Mouse (Mus musculus) myocyte (in vitro differentiated cells): ENCODE measurements at regions not wholly inside any gene's neighbourhood (a gene's known extent, or its start where the extent isn't known, plus 50 kb on each side); places are given as distances from the start of the nearest gene placed in this dataset.

ENCODE experiments used
- H3K27me3 ChIP-seq: one replicate; pipeline ENCODE4 v1.6.1; 2011; ENCODE audit not compliant: control insufficient read depth, insufficient read depth, insufficient read length
- H3K36me3 ChIP-seq: one replicate; pipeline ENCODE4 v1.6.1; 2011; ENCODE audit not compliant: control insufficient read depth, insufficient read depth
- H3K4me2 ChIP-seq: one replicate; pipeline ENCODE4 v1.6.1; 2011; ENCODE audit warnings: low read depth, control low read depth
- H3K4me3 ChIP-seq: one replicate; pipeline ENCODE4 v1.5.1; 2011; ENCODE audit warnings: mild to moderate bottlenecking, control low read depth, moderate library complexity
- H3K79me2 ChIP-seq: one replicate; pipeline ENCODE4 v1.6.1; 2011; ENCODE audit not compliant: control insufficient read depth, insufficient read depth
- H3ac ChIP-seq: one replicate; pipeline ENCODE4 v1.6.1; 2011; ENCODE audit not compliant: control insufficient read depth, insufficient read length
- CEBPB ChIP-seq: IDR thresholded peaks from 2 replicates; pipeline ENCODE4 v1.6.1; 2011; ENCODE audit warnings: mild to moderate bottlenecking, moderate library complexity; ENCODE audit not compliant: poor library complexity, insufficient read depth, severe bottlenecking
- E2F4 ChIP-seq: IDR thresholded peaks from one replicate; pipeline ENCODE4 v1.6.1; 2011; ENCODE audit warnings: mild to moderate bottlenecking, control low read depth, moderate library complexity; ENCODE audit not compliant: insufficient read depth
- MAX ChIP-seq: IDR thresholded peaks from one replicate; pipeline ENCODE4 v1.6.1; 2011; ENCODE audit warnings: low read depth, mild to moderate bottlenecking, control low read depth
- MYOD1 ChIP-seq, 3 experiments: IDR thresholded peaks; one replicate each; pipeline ENCODE4 v1.6.1; 2011; ENCODE audit warnings: control low read depth in 2 of 3, low read depth in 2 of 3, mild to moderate bottlenecking in 2 of 3, moderate library complexity in 1 of 3; ENCODE audit not compliant: insufficient read length in 2 of 3, control insufficient read depth in 1 of 3
- MYOG ChIP-seq, 3 experiments: IDR thresholded peaks; one replicate each; pipeline ENCODE4 v1.6.1; 2011; ENCODE audit warnings: control low read depth in 2 of 3, low read depth in 2 of 3, mild to moderate bottlenecking in 2 of 3; ENCODE audit not compliant: insufficient read length in 2 of 3, control insufficient read depth in 1 of 3, insufficient read depth in 1 of 3
- POLR2A ChIP-seq: IDR thresholded peaks from one replicate; pipeline ENCODE4 v1.6.1; 2011; ENCODE audit warnings: low read depth, mild to moderate bottlenecking, control low read depth, moderate library complexity; ENCODE audit not compliant: insufficient read length
- POLR2AphosphoS2 ChIP-seq: IDR thresholded peaks from one replicate; pipeline ENCODE4 v1.6.1; 2011; ENCODE audit warnings: low read depth, control low read depth; ENCODE audit not compliant: insufficient read length
- REST ChIP-seq: IDR thresholded peaks from one replicate; pipeline ENCODE4 v1.6.1; 2011; ENCODE audit warnings: mild to moderate bottlenecking, control low read depth, moderate library complexity; ENCODE audit not compliant: insufficient read depth, insufficient read length
- SRF ChIP-seq: IDR thresholded peaks from one replicate; pipeline ENCODE4 v1.6.1; 2011; ENCODE audit warnings: low read depth; ENCODE audit not compliant: control insufficient read depth, insufficient read length
- TCF12 ChIP-seq: IDR thresholded peaks from one replicate; pipeline ENCODE4 v1.6.1; 2011; ENCODE audit warnings: mild to moderate bottlenecking, control low read depth; ENCODE audit not compliant: poor library complexity, insufficient read depth, severe bottlenecking
- TCF3 ChIP-seq: IDR thresholded peaks from one replicate; pipeline ENCODE4 v1.6.1; 2011; ENCODE audit warnings: low read depth, control low read depth; ENCODE audit not compliant: insufficient read length
- USF1 ChIP-seq: IDR thresholded peaks from one replicate; pipeline ENCODE4 v1.6.1; 2011; ENCODE audit warnings: low read depth, mild to moderate bottlenecking, control low read depth, moderate library complexity

- Histone ChIP-seq H3K27me3 (no peaks in the 10 kb centered on the region), H3ac (no peak overlapping the region)
Measured at GRCm38 (mm10) chr10:118043761-118044160, 97.8 kb upstream of the Mdm1 start.

GRCm38 (mm10) chr10:118044840-118045239 is 96.8 kb upstream of the Mdm1 start:
- no peak for TF ChIP-seq USF1
- no peak for TF ChIP-seq MYOG (IDR thresholded peaks at IDR 0.05; ENCODE audit: control insufficient read depth in 1 of 3, insufficient read depth in 1 of 3, insufficient read length in 2 of 3, low read depth in 2 of 3)
- TF ChIP-seq TCF3, result no peak
- no peak for TF ChIP-seq SRF
- TF ChIP-seq POLR2AphosphoS2, result no peak
- TF ChIP-seq MAX, result no peak
- Histone ChIP-seq H3K4me3 (no peak overlapping the region), H3K4me2 (no peak overlapping the region), H3K79me2 (no peaks in the 10 kb centered on the region), H3K27me3 (no peaks in the 10 kb centered on the region), H3ac (no peak overlapping the region), H3K36me3 (no peaks in the 10 kb centered on the region)

More at GRCm38 (mm10) chr10:118043761-118044160, 97.8 kb upstream of the Mdm1 start:
- no peaks in the 10 kb centered on the region for H3K36me3 ChIP-seq
- no peaks in the 10 kb centered on the region for H3K79me2 ChIP-seq
- H3K4me3 ChIP-seq, result no peak overlapping the region
- no peak overlapping the region for H3K4me2 ChIP-seq
- TF ChIP-seq SRF (no peak), MAX (no peak)

- TF ChIP-seq MAX (no peak), TCF12 (no peak), MYOD1 (IDR thresholded peaks at IDR 0.05; ENCODE audit: control insufficient read depth in 1 of 3, insufficient read length in 2 of 3, low read depth in 2 of 3) (no peak), CEBPB (no peak), SRF (no peak), REST (no peak), TCF3 (no peak), E2F4 (no peak)
- Histone ChIP-seq H3ac (no peak overlapping the region), H3K4me3 (no peak overlapping the region), H3K4me2 (no peak overlapping the region), H3K36me3 (no peaks in the 10 kb centered on the region), H3K27me3 (no peaks in the 10 kb centered on the region), H3K79me2 (no peaks in the 10 kb centered on the region)
Measured at GRCm38 (mm10) chr10:118045427-118045826, 96.2 kb upstream of the Mdm1 start.

- TF ChIP-seq POLR2A (no peak), TCF3 (no peak), CEBPB (no peak), USF1 (no peak), TCF12 (no peak), MYOD1 (IDR thresholded peaks at IDR 0.05; ENCODE audit: control insufficient read depth in 1 of 3, insufficient read length in 2 of 3, low read depth in 2 of 3) (no peak), SRF (no peak), MAX (no peak), POLR2AphosphoS2 (no peak), E2F4 (no peak), REST (no peak), MYOG (IDR thresholded peaks at IDR 0.05; ENCODE audit: control insufficient read depth in 1 of 3, insufficient read depth in 1 of 3, insufficient read length in 2 of 3, low read depth in 2 of 3) (no peak)
- Histone ChIP-seq H3K4me2 (no peak overlapping the region), H3K4me3 (no peak overlapping the region)
Measured at GRCm38 (mm10) chr10:118046328-118046727, 95.3 kb upstream of the Mdm1 start.

GRCm38 (mm10) chr10:118046831-118047230 is 94.8 kb upstream of the Mdm1 start:
- no peaks in the 10 kb centered on the region for H3K27me3 ChIP-seq
- H3K36me3 ChIP-seq, result no peaks in the 10 kb centered on the region
- H3K79me2 ChIP-seq, result no peaks in the 10 kb centered on the region
- H3K4me2 ChIP-seq, result no peak overlapping the region
- H3K4me3 ChIP-seq, result no peak overlapping the region
- H3ac ChIP-seq, result no peak overlapping the region
- TF ChIP-seq E2F4, result no peak
- TF ChIP-seq TCF12, result no peak
- TF ChIP-seq MYOG (IDR thresholded peaks at IDR 0.05; ENCODE audit: control insufficient read depth in 1 of 3, insufficient read depth in 1 of 3, insufficient read length in 2 of 3, low read depth in 2 of 3), result no peak
- TF ChIP-seq TCF3, result no peak
- TF ChIP-seq POLR2A, result no peak
- TF ChIP-seq MAX, result no peak
- no peak for TF ChIP-seq POLR2AphosphoS2
- no peak for TF ChIP-seq MYOD1 (IDR thresholded peaks at IDR 0.05; ENCODE audit: control insufficient read depth in 1 of 3, insufficient read length in 2 of 3, low read depth in 2 of 3)
- TF ChIP-seq USF1, result no peak
- TF ChIP-seq CEBPB, result no peak

More at GRCm38 (mm10) chr10:118046328-118046727, 95.3 kb upstream of the Mdm1 start:
- no peak overlapping the region for H3ac ChIP-seq
- no peaks in the 10 kb centered on the region for H3K27me3 ChIP-seq
- H3K36me3 ChIP-seq, result no peaks in the 10 kb centered on the region
- H3K79me2 ChIP-seq, result no peaks in the 10 kb centered on the region

GRCm38 (mm10) chr10:118049330-118049729 is 92.3 kb upstream of the Mdm1 start:
- TF ChIP-seq REST, result no peak
- no peak for TF ChIP-seq E2F4
- TF ChIP-seq TCF12, result no peak
- TF ChIP-seq TCF3, result no peak
- no peak for TF ChIP-seq MYOG (IDR thresholded peaks at IDR 0.05; ENCODE audit: control insufficient read depth in 1 of 3, insufficient read depth in 1 of 3, insufficient read length in 2 of 3, low read depth in 2 of 3)
- H3K4me3 ChIP-seq, result peak overlapping the region; percentile 2
- H3K27me3 ChIP-seq, result no peaks in the 10 kb centered on the region
- no peak overlapping the region for H3ac ChIP-seq
- H3K79me2 ChIP-seq, result no peaks in the 10 kb centered on the region
- H3K4me2 ChIP-seq, result peak overlapping the region; percentile 35
- no peaks in the 10 kb centered on the region for H3K36me3 ChIP-seq
